Comparison of ENCODE assay signal across 15 mouse cellular contexts in genomic region chr5:107015046-107015421, GRCm38 (mm10). TPM values are rescaled to one million over a fixed set of nuclear protein-coding genes. Genes with fewer than 3 reads are reported as not detected.
DNase-seq lines count a peak whose midpoint lies in the region; ATAC-seq and TF ChIP-seq lines count a peak whose summit lies in the region.
"Had no signal": no experiment of that assay in that cellular context is flagged by ENCODE, and none has a peak within 500 bp of the region (broad histone marks: within the 10 kb centered on the region; RNA-seq: fewer than 3 reads in every experiment).

No protein-coding gene starts in this region.

- WGBS in kidney, embryonic 16.5 days: 52% methylated on average over 2 of the region's 2 CpGs
- WGBS in intestine, postnatal 0 days: 25% methylated on average over 2 of the region's 2 CpGs

- peak; percentile 29 for DNase-seq in embryo, embryonic 9.5 days (ENCODE audit: extremely low spot score)
- no peak for DNase-seq in embryo, embryonic 10 days (ENCODE audit: low spot score)
- DNase-seq in kidney, postnatal 4 days: no peak
- peak; percentile 33 for DNase-seq in naive thymus-derived CD4-positive, alpha-beta T cell, adult 2 months (ENCODE audit: low read depth)
- DNase-seq in layer of hippocampus, adult 11-12 months (ENCODE audit: low spot score): no peak
- DNase-seq in thymus, postnatal 4 days: no peak
- DNase-seq: adrenal gland, adult 8-10 months; kidney, adult 8-10 months; right cerebral cortex, postnatal 25 days had no signal

- no peak overlapping the region for H3K4me2 ChIP-seq in kidney, embryonic 16.5 days (replicated peaks; ENCODE audit: low read depth, low read length)
- peak overlapping the region; percentile 32 for H3K4me2 ChIP-seq in intestine, postnatal 0 days (replicated peaks; ENCODE audit: low read depth)
- H3K4me2 ChIP-seq: forebrain, embryonic 15.5 days; midbrain, embryonic 12.5 days; neural tube, embryonic 13.5 days had no signal

- no peak for ATAC-seq in kidney, embryonic 16.5 days (ENCODE audit: low FRiP score, low TSS enrichment)
- no peak for ATAC-seq in intestine, postnatal 0 days
- ATAC-seq: forebrain, embryonic 15.5 days had no signal

- no peak overlapping the region for H3K4me3 ChIP-seq in kidney, embryonic 16.5 days (ENCODE audit: low read length)
- H3K4me3 ChIP-seq in intestine, postnatal 0 days (ENCODE audit: low read depth, low read length): no peak overlapping the region
- H3K4me3 ChIP-seq: forebrain, embryonic 15.5 days; left cerebral cortex, adult 2 months; midbrain, embryonic 12.5 days; neural tube, embryonic 13.5 days had no signal

- peak overlapping the region; percentile 73 for H3K27ac ChIP-seq in kidney, embryonic 16.5 days (ENCODE audit: low read length)
- no peak overlapping the region for H3K27ac ChIP-seq in intestine, postnatal 0 days (ENCODE audit: low read depth, low read length)
- H3K27ac ChIP-seq: forebrain, embryonic 15.5 days; left cerebral cortex, adult 2 months; midbrain, embryonic 12.5 days; neural tube, embryonic 13.5 days had no signal

- H3K36me3 ChIP-seq in kidney, embryonic 16.5 days (ENCODE audit: insufficient read depth, low read length): no peaks in the 10 kb centered on the region
- no peaks in the 10 kb centered on the region for H3K36me3 ChIP-seq in intestine, postnatal 0 days (ENCODE audit: control insufficient read depth, insufficient read depth)
- H3K36me3 ChIP-seq: forebrain, embryonic 15.5 days; midbrain, embryonic 12.5 days; neural tube, embryonic 13.5 days had no signal

- H3K27me3 ChIP-seq in kidney, embryonic 16.5 days (ENCODE audit: insufficient read depth, low read length): no peaks in the 10 kb centered on the region
- H3K27me3 ChIP-seq in intestine, postnatal 0 days (replicated peaks; ENCODE audit: control insufficient read depth, insufficient read depth, low read length): no peaks in the 10 kb centered on the region
- H3K27me3 ChIP-seq: midbrain, embryonic 12.5 days; neural tube, embryonic 13.5 days had no signal

- no peaks in the 10 kb centered on the region; the same call in 1 of the 2 replicates for H3K9me3 ChIP-seq in kidney, embryonic 16.5 days (ENCODE audit: low read length)
- no peaks in the 10 kb centered on the region for H3K9me3 ChIP-seq in intestine, postnatal 0 days (ENCODE audit: control insufficient read depth)
- H3K9me3 ChIP-seq: forebrain, embryonic 15.5 days; midbrain, embryonic 12.5 days; neural tube, embryonic 13.5 days had no signal

- H3K9ac ChIP-seq in kidney, embryonic 16.5 days (replicated peaks; ENCODE audit: low read length): no peak overlapping the region
- no peak overlapping the region for H3K9ac ChIP-seq in intestine, postnatal 0 days (ENCODE audit: low read depth, low read length)
- H3K9ac ChIP-seq: forebrain, embryonic 15.5 days; midbrain, embryonic 12.5 days; neural tube, embryonic 13.5 days had no signal

- TF ChIP-seq CTCF in intestine, postnatal 0 days (IDR thresholded peaks at IDR 0.05; ENCODE audit: low read depth): no peak

- H3K4me1 ChIP-seq in kidney, embryonic 16.5 days (ENCODE audit: insufficient read depth, low read length): peaks cover 20% of the 10 kb centered on the region
- H3K4me1 ChIP-seq in intestine, postnatal 0 days (replicated peaks; ENCODE audit: control insufficient read depth, insufficient read depth, low read length): peaks cover 16% of the 10 kb centered on the region; the same call in 1 of the 2 replicates
- H3K4me1 ChIP-seq: forebrain, embryonic 15.5 days had no signal

RNA-seq across cellular contexts. Expression of gene Cdc7, which starts 50.9 kb away (rescaled TPM):
- 44.8 and 47.4 TPM in 2 replicates for polyA plus RNA-seq in kidney, embryonic 16.5 days (2015; fragmentation: Nextera tagmentation; extraction: Ambion mirVana)
- polyA plus RNA-seq in intestine, postnatal 0 days (2015; fragmentation: Nextera tagmentation; extraction: Ambion mirVana): 5.1 and 5.5 TPM in 2 replicates

Comparison
In these comparisons a context has a peak if more than half of its experiments do, and no peak if none do; other contexts are left out.
1. DNase-seq: peak in embryo, embryonic 9.5 days (single experiment) and naive thymus-derived CD4-positive, alpha-beta T cell, adult 2 months (single experiment); none in embryo, embryonic 10 days (single experiment), kidney, postnatal 4 days (0 of 2), layer of hippocampus, adult 11-12 months (single experiment) and thymus, postnatal 4 days (single experiment).